Mouse (Mus musculus) spleen, adult 12 weeks (tissue): ENCODE results near the gene Gramd2.

Source experiments
- DNase-seq: peaks from one replicate; pipeline ENCODE4 v3.0.0; 2022; ENCODE audit warnings: low spot score

Gene Gramd2

GRCm38 (mm10) chr9:59668473-59668872 is 11.5 kb upstream of the Gramd2 start:
- no peak for DNase-seq

- no peak for DNase-seq
Observed at GRCm38 (mm10) chr9:59669172-59669571, 10.8 kb upstream of the Gramd2 start.

- DNase-seq: no peak
Observed at GRCm38 (mm10) chr9:59672195-59672894, 7.6 kb upstream of the Gramd2 start.

- DNase-seq: no peak
Observed at GRCm38 (mm10) chr9:59673427-59673826, 6.5 kb upstream of the Gramd2 start.

- DNase-seq: no peak
Observed at GRCm38 (mm10) chr9:59675598-59675997, 4.3 kb upstream of the Gramd2 start.

GRCm38 (mm10) chr9:59678313-59678712 is 1.6 kb upstream of the Gramd2 start:
- no peak for DNase-seq

- no peak for DNase-seq
Observed at GRCm38 (mm10) chr9:59680534-59680875, 561 bp downstream of the Gramd2 start.

GRCm38 (mm10) chr9:59684020-59684419 is 4.1 kb downstream of the Gramd2 start:
- DNase-seq: no peak

- no peak for DNase-seq
Observed at GRCm38 (mm10) chr9:59687416-59688046, 7.6 kb downstream of the Gramd2 start.

- DNase-seq: no peak
Observed at GRCm38 (mm10) chr9:59691635-59692094, 11.7 kb downstream of the Gramd2 start.

GRCm38 (mm10) chr9:59692145-59692544 is 12.2 kb downstream of the Gramd2 start:
- no peak for DNase-seq

GRCm38 (mm10) chr9:59694571-59695450 is 14.9 kb downstream of the Gramd2 start:
- DNase-seq: no peak

- no peak for DNase-seq
Observed at GRCm38 (mm10) chr9:59695451-59695813, 15.5 kb downstream of the Gramd2 start.

- DNase-seq: no peak
Observed at GRCm38 (mm10) chr9:59696381-59696780, 16.4 kb downstream of the Gramd2 start.

- DNase-seq: no peak
Observed at GRCm38 (mm10) chr9:59701094-59701493, 21.1 kb downstream of the Gramd2 start.

GRCm38 (mm10) chr9:59703099-59703498 is 23.2 kb downstream of the Gramd2 start:
- no peak for DNase-seq

GRCm38 (mm10) chr9:59706850-59707825 is 27.2 kb downstream of the Gramd2 start:
- no peak for DNase-seq

GRCm38 (mm10) chr9:59709225-59709624 is 29.3 kb downstream of the Gramd2 start:
- DNase-seq: no peak

- DNase-seq: no peak
Observed at GRCm38 (mm10) chr9:59716275-59716898, 36.4 kb downstream of the Gramd2 start.

- no peak for DNase-seq
Observed at GRCm38 (mm10) chr9:59718237-59718636, 38.3 kb downstream of the Gramd2 start.

GRCm38 (mm10) chr9:59721144-59721543 is 41.2 kb downstream of the Gramd2 start:
- DNase-seq: no peak
